Mouse (Mus musculus): ENCODE measurements around the gene Lnx1. TPM values are rescaled to one million over a fixed set of nuclear protein-coding genes. Genes with fewer than 3 reads are reported as not detected.

The Lnx1 gene
- polyA plus RNA-seq, 1 experiment from 2014 or later, result 2.1 TPM

- ATAC-seq (ENCODE audit: insufficient number of reproducible peaks, insufficient read depth, low FRiP score, low read depth), result no peak
- H3K36me3 ChIP-seq (ENCODE audit: control insufficient read depth, insufficient read depth, low read length), result no peaks in the 10 kb centered on the region
- H3K4me1 ChIP-seq (ENCODE audit: control insufficient read depth in 2 of 2, insufficient read depth in 2 of 2, low read length in 2 of 2), result peaks cover 12 to 22% of the 10 kb centered on the region in 2 experiments
- H3K4me3 ChIP-seq (ENCODE audit: control insufficient read depth in 1 of 2, insufficient read depth in 1 of 2, low read depth in 1 of 2, low read length in 2 of 2), result no peak overlapping the region
- peak overlapping the region; percentile 18; the same call in 1 of the 2 replicates for H3K4me2 ChIP-seq (ENCODE audit: low read length)
- no peak overlapping the region for H3K27ac ChIP-seq (replicated peaks in 1 of 2; ENCODE audit: control insufficient read depth in 1 of 2, insufficient read depth in 1 of 2, low read depth in 2 of 2, low read length in 2 of 2)
- no peaks in the 10 kb centered on the region for H3K9me3 ChIP-seq (ENCODE audit: control insufficient read depth, low read length)
- H3K9ac ChIP-seq (ENCODE audit: low read length), result no peak overlapping the region
- WGBS, result 24% methylated on average over 8 of the region's 8 CpGs
- peaks cover 45% of the 10 kb centered on the region for H3K27me3 ChIP-seq (ENCODE audit: control insufficient read depth, insufficient read depth, low read length)
Observed at GRCm38 (mm10) chr5:74732613-74733012, 29.9 kb upstream of the Lnx1 start.

- Histone ChIP-seq H3K9me3 (ENCODE audit: control insufficient read depth, low read length) (no peaks in the 10 kb centered on the region), H3K27ac (replicated peaks in 1 of 2; ENCODE audit: control insufficient read depth in 1 of 2, insufficient read depth in 1 of 2, low read depth in 2 of 2, low read length in 2 of 2) (no peak overlapping the region), H3K9ac (ENCODE audit: low read length) (no peak overlapping the region), H3K36me3 (ENCODE audit: control insufficient read depth, insufficient read depth, low read length) (no peaks in the 10 kb centered on the region), H3K4me2 (ENCODE audit: low read length) (no peak overlapping the region), H3K4me1 (ENCODE audit: control insufficient read depth in 2 of 2, insufficient read depth in 2 of 2, low read length in 2 of 2) (peaks cover 12 to 22% of the 10 kb centered on the region in 2 experiments), H3K27me3 (ENCODE audit: control insufficient read depth, insufficient read depth, low read length) (peaks cover 52% of the 10 kb centered on the region), H3K4me3 (ENCODE audit: control insufficient read depth in 1 of 2, insufficient read depth in 1 of 2, low read depth in 1 of 2, low read length in 2 of 2) (no peak overlapping the region)
- ATAC-seq (ENCODE audit: insufficient number of reproducible peaks, insufficient read depth, low FRiP score, low read depth), result no peak
- WGBS, result 72% methylated on average over 5 of the region's 5 CpGs
Observed at GRCm38 (mm10) chr5:74730601-74731000, 27.9 kb upstream of the Lnx1 start.

GRCm38 (mm10) chr5:74729567-74729966 lies 26.9 kb upstream of the Lnx1 start:
- Histone ChIP-seq H3K9ac (ENCODE audit: low read length) (no peak overlapping the region), H3K4me1 (ENCODE audit: control insufficient read depth in 2 of 2, insufficient read depth in 2 of 2, low read length in 2 of 2) (peaks cover 12 to 21% of the 10 kb centered on the region in 2 experiments), H3K36me3 (ENCODE audit: control insufficient read depth, insufficient read depth, low read length) (no peaks in the 10 kb centered on the region), H3K4me3 (ENCODE audit: control insufficient read depth in 1 of 2, insufficient read depth in 1 of 2, low read depth in 1 of 2, low read length in 2 of 2) (no peak overlapping the region), H3K27ac (replicated peaks in 1 of 2; ENCODE audit: control insufficient read depth in 1 of 2, insufficient read depth in 1 of 2, low read depth in 2 of 2, low read length in 2 of 2) (no peak overlapping the region), H3K4me2 (ENCODE audit: low read length) (no peak overlapping the region), H3K9me3 (ENCODE audit: control insufficient read depth, low read length) (peaks cover 3% of the 10 kb centered on the region; the same call in 1 of the 2 replicates), H3K27me3 (ENCODE audit: control insufficient read depth, insufficient read depth, low read length) (peaks cover 44% of the 10 kb centered on the region)
- ATAC-seq (ENCODE audit: insufficient number of reproducible peaks, insufficient read depth, low FRiP score, low read depth), result 0 out of 2 replicates have a peak, but pooled peaks have one; percentile 25
- 16% methylated on average over 6 of the region's 6 CpGs for WGBS

GRCm38 (mm10) chr5:74728186-74728585 lies 25.5 kb upstream of the Lnx1 start:
- H3K9me3 ChIP-seq (ENCODE audit: control insufficient read depth, low read length), result peaks cover 4% of the 10 kb centered on the region; the same call in 1 of the 2 replicates
- no peak for ATAC-seq (ENCODE audit: insufficient number of reproducible peaks, insufficient read depth, low FRiP score, low read depth)
- H3K4me2 ChIP-seq (ENCODE audit: low read length), result no peak overlapping the region
- H3K9ac ChIP-seq (ENCODE audit: low read length), result no peak overlapping the region
- H3K4me3 ChIP-seq (ENCODE audit: control insufficient read depth in 1 of 2, insufficient read depth in 1 of 2, low read depth in 1 of 2, low read length in 2 of 2), result no peak overlapping the region
- peaks cover 12 to 15% of the 10 kb centered on the region in 2 experiments for H3K4me1 ChIP-seq (ENCODE audit: control insufficient read depth in 2 of 2, insufficient read depth in 2 of 2, low read length in 2 of 2)
- H3K27ac ChIP-seq (replicated peaks in 1 of 2; ENCODE audit: control insufficient read depth in 1 of 2, insufficient read depth in 1 of 2, low read depth in 2 of 2, low read length in 2 of 2), result no peak overlapping the region
- WGBS, result 78% methylated on average over 6 of the region's 6 CpGs
- peaks cover 39% of the 10 kb centered on the region for H3K27me3 ChIP-seq (ENCODE audit: control insufficient read depth, insufficient read depth, low read length)
- H3K36me3 ChIP-seq (ENCODE audit: control insufficient read depth, insufficient read depth, low read length), result no peaks in the 10 kb centered on the region

- H3K4me3 ChIP-seq (ENCODE audit: control insufficient read depth in 1 of 2, insufficient read depth in 1 of 2, low read depth in 1 of 2, low read length in 2 of 2), result no peak overlapping the region
- WGBS, result 76% methylated on average over 8 of the region's 8 CpGs
- H3K4me1 ChIP-seq (ENCODE audit: control insufficient read depth in 2 of 2, insufficient read depth in 2 of 2, low read length in 2 of 2), result peaks cover 6 to 12% of the 10 kb centered on the region in 2 experiments
- H3K9ac ChIP-seq (ENCODE audit: low read length), result no peak overlapping the region
- H3K9me3 ChIP-seq (ENCODE audit: control insufficient read depth, low read length), result peaks cover 4% of the 10 kb centered on the region; the same call in 1 of the 2 replicates
- no peak overlapping the region for H3K4me2 ChIP-seq (ENCODE audit: low read length)
- no peak overlapping the region for H3K27ac ChIP-seq (replicated peaks in 1 of 2; ENCODE audit: control insufficient read depth in 1 of 2, insufficient read depth in 1 of 2, low read depth in 2 of 2, low read length in 2 of 2)
- peaks cover 39% of the 10 kb centered on the region for H3K27me3 ChIP-seq (ENCODE audit: control insufficient read depth, insufficient read depth, low read length)
- no peak for ATAC-seq (ENCODE audit: insufficient number of reproducible peaks, insufficient read depth, low FRiP score, low read depth)
- no peaks in the 10 kb centered on the region for H3K36me3 ChIP-seq (ENCODE audit: control insufficient read depth, insufficient read depth, low read length)
Observed at GRCm38 (mm10) chr5:74727319-74727718, 24.6 kb upstream of the Lnx1 start.

GRCm38 (mm10) chr5:74725541-74725940 lies 22.8 kb upstream of the Lnx1 start:
- Histone ChIP-seq H3K27me3 (ENCODE audit: control insufficient read depth, insufficient read depth, low read length) (peaks cover 29% of the 10 kb centered on the region), H3K9ac (ENCODE audit: low read length) (no peak overlapping the region), H3K4me1 (ENCODE audit: control insufficient read depth in 2 of 2, insufficient read depth in 2 of 2, low read length in 2 of 2) (peaks cover 6 to 12% of the 10 kb centered on the region in 2 experiments), H3K9me3 (ENCODE audit: control insufficient read depth, low read length) (peaks cover 4% of the 10 kb centered on the region; the same call in 1 of the 2 replicates), H3K4me3 (ENCODE audit: control insufficient read depth in 1 of 2, insufficient read depth in 1 of 2, low read depth in 1 of 2, low read length in 2 of 2) (no peak overlapping the region), H3K4me2 (ENCODE audit: low read length) (no peak overlapping the region), H3K27ac (replicated peaks in 1 of 2; ENCODE audit: control insufficient read depth in 1 of 2, insufficient read depth in 1 of 2, low read depth in 2 of 2, low read length in 2 of 2) (no peak overlapping the region), H3K36me3 (ENCODE audit: control insufficient read depth, insufficient read depth, low read length) (no peaks in the 10 kb centered on the region)
- no peak for ATAC-seq (ENCODE audit: insufficient number of reproducible peaks, insufficient read depth, low FRiP score, low read depth)
- WGBS, result 70% methylated on average over 4 of the region's 4 CpGs

GRCm38 (mm10) chr5:74721816-74722215 lies 19.1 kb upstream of the Lnx1 start:
- Histone ChIP-seq H3K36me3 (ENCODE audit: control insufficient read depth, insufficient read depth, low read length) (no peaks in the 10 kb centered on the region), H3K27ac (replicated peaks in 1 of 2; ENCODE audit: control insufficient read depth in 1 of 2, insufficient read depth in 1 of 2, low read depth in 2 of 2, low read length in 2 of 2) (no peak overlapping the region), H3K4me2 (ENCODE audit: low read length) (no peak overlapping the region), H3K27me3 (ENCODE audit: control insufficient read depth, insufficient read depth, low read length) (peaks cover 8% of the 10 kb centered on the region; the same call in 1 of the 2 replicates), H3K9me3 (ENCODE audit: control insufficient read depth, low read length) (peaks cover 4% of the 10 kb centered on the region; the same call in 1 of the 2 replicates), H3K4me1 (ENCODE audit: control insufficient read depth in 2 of 2, insufficient read depth in 2 of 2, low read length in 2 of 2) (no peaks in the 10 kb centered on the region), H3K4me3 (ENCODE audit: control insufficient read depth in 1 of 2, insufficient read depth in 1 of 2, low read depth in 1 of 2, low read length in 2 of 2) (no peak overlapping the region), H3K9ac (ENCODE audit: low read length) (no peak overlapping the region)
- no peak for ATAC-seq (ENCODE audit: insufficient number of reproducible peaks, insufficient read depth, low FRiP score, low read depth)
- 69% methylated on average over 3 of the region's 3 CpGs for WGBS

GRCm38 (mm10) chr5:74720661-74721060 lies 17.9 kb upstream of the Lnx1 start:
- no peak overlapping the region for H3K4me2 ChIP-seq (ENCODE audit: low read length)
- no peak overlapping the region for H3K4me3 ChIP-seq (ENCODE audit: control insufficient read depth in 1 of 2, insufficient read depth in 1 of 2, low read depth in 1 of 2, low read length in 2 of 2)
- no peaks in the 10 kb centered on the region for H3K27me3 ChIP-seq (ENCODE audit: control insufficient read depth, insufficient read depth, low read length)
- peaks cover 4% of the 10 kb centered on the region; the same call in 1 of the 2 replicates for H3K9me3 ChIP-seq (ENCODE audit: control insufficient read depth, low read length)
- H3K4me1 ChIP-seq (ENCODE audit: control insufficient read depth in 2 of 2, insufficient read depth in 2 of 2, low read length in 2 of 2), result peaks cover 0 to 3% of the 10 kb centered on the region in 2 experiments; a peak in 1 of 4 replicates
- no peak for ATAC-seq (ENCODE audit: insufficient number of reproducible peaks, insufficient read depth, low FRiP score, low read depth)
- no peaks in the 10 kb centered on the region for H3K36me3 ChIP-seq (ENCODE audit: control insufficient read depth, insufficient read depth, low read length)
- no peak overlapping the region for H3K27ac ChIP-seq (replicated peaks in 1 of 2; ENCODE audit: control insufficient read depth in 1 of 2, insufficient read depth in 1 of 2, low read depth in 2 of 2, low read length in 2 of 2)
- no peak overlapping the region for H3K9ac ChIP-seq (ENCODE audit: low read length)
- 62% methylated on average over 9 of the region's 9 CpGs for WGBS
